Mouse (Mus musculus) megakaryocyte, adult 5-6 weeks (primary cell): ENCODE measurements around the gene Cbwd1. TPM values are rescaled to one million over a fixed set of nuclear protein-coding genes. Genes with fewer than 3 reads are reported as not detected.
A peak's percentile ranks its signal among the peaks of the same experiment; 100 is the strongest.

ENCODE experiments used
- ATAC-seq: 2 replicates; pipeline ENCODE4 v1.8.0; 2016; ENCODE audit warnings: mild to moderate bottlenecking, inconsistent platforms; ENCODE audit not compliant: poor library complexity, severe bottlenecking
- total RNA-seq, 2 experiments: library from RNA; stranded (forward) in 1 of 2; stranded (reverse) in 1 of 2; fragments of 153-499, 151-499 nt in 1 of 2; fragments of 221-1000, 200-1000 nt in 1 of 2; gene quantifications; 2 replicates each; pipeline versions ENCODE4 v1.2.3 to v1.2.4; 2015 to 2017

Cbwd1 gene
- total RNA-seq, 2 experiments from 2014 or later, result 7.3 to 16.2 TPM

DNA sequence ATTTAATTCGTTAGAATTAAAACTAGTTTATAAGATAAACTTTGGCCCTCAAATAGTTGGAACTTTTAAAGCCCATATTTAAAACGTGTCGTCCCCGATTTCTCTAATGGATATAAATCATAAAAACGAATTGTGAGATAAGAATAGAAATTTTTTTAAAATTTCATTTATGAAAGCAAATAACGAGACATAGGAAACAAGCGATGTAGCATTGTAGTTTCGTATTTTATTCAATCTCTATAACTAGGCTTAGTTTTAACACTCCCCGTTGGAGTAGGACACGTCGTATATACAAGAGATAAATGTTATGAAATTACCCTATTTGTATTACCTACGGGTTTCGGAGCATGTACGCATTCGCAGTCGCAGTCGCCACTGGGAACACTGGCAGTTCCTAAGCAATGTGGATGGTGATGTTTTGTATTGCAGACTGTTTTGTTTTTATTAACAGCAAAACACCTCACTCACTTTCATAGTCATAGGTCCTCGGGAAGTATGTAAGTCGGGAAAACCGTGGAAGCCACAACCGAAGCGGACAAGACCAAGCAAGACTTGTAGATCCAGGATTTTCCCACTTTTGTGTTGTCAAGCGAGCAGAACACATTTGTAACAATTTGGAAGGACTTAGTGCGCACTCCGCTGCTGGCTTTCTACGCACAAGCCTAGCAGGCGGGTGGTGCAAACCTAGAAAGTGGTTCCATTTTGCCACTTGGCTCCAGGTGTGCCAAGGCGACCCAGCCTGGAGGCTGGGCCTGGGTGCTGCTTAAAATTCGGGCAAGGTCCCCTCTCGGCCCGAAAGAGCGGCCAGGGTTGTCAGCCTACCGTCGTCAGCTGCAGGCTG is 62.5 kb downstream of the Cbwd1 start:
- no peak for ATAC-seq

DNA sequence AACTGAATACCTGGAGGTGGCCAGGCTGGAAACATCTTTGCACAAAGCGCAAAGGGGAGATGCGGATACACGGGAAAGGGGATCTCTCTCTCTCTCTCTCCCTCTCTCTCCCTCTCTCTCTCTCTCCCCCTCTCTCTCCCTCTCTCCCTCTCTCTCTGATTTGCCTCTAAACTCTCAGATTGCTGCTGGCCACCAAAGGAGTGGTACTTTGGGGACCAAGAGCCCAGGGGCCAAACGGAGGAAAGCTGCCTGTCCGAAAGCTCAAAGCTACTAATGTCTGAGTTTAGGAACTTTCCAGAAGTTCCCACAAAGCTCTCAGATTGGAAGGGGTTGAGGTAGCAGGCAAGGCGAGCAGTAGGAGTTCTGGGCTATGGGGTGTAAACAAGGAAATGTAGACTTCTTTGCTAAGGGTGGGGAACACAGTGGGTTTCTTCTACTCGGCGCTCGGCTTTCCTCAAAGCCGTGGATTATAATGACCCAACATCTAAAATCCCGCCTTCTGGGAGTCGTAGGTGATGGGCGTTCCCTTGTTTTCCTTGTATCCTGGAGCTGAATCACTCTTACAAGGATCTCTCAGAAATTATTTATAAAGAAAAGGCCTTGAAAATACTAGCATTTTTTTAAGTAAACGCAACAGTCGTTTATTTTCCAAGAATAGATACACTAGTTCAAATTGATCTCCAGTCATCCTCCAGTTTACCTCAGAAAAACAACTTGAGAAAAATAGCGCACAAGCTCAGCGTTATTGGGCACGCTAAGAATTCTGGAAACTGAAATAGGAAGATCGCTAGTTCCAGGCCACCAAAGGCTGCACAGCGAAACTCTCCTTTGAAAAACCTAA is 63.3 kb downstream of the Cbwd1 start:
- ATAC-seq, result no peak

DNA sequence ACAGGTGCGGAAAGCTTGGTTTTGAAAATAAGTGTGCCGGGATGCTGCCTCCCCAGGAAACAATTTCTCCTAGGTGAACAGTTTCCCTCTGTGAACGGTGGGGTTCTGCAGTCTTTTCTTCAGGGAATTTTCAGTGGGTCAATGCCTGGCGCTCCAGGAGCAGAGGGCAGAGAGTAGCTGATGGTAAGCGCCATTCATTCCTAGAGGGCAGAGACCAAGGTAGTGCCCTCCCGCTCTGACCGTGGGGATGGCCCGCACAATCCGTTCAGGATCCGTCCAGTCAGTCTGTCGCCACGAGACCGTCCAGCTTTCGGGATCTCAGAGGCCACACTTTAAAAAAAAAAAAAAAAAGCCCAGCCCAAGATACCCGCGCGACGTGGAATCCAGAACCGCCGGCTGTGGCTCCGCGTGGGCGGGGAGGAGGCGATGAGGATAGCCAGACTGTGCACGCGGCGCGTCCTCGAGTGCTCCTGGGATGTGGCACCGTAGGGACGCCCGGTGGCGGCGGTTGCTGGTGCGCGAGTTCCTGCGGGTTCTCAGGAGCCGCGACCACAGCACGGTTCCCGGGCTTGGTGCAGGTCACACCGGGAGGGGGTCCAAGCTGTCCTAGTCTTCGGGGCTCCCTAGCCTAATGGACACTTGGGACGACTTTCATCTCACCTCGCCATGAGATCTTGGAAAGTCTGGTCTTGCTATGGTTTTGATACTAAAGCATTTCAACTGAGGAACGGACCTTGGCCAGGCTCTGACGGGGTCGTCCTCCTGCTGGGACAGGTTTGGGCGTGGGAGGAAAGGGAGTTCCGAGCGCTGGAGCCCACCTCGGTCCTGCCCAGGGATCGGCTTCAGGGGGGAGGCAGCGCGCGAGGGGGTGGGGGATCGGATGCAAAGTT is 64.2 kb downstream of the Cbwd1 start:
- ATAC-seq, result no peak

DNA sequence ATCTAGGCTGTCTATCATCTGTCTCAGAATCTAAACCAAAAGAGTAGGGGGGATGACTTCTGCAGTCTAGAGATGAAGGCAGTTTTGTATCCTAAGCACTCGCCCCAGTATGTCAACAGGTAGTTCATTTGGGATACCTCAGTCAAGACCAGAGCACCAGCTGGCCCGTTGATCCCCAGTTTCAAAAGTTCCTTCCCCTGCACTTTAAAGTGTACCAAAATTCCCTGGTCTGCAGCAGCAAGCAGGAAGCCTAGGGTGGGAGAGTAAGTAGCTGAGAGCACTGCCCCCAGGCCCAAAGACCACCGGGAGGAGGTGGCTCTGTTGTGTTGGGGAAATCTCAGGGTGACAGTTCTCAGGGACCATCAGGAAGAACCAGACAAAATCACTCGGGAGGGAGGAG is 64.9 kb downstream of the Cbwd1 start:
- no peak for ATAC-seq

DNA sequence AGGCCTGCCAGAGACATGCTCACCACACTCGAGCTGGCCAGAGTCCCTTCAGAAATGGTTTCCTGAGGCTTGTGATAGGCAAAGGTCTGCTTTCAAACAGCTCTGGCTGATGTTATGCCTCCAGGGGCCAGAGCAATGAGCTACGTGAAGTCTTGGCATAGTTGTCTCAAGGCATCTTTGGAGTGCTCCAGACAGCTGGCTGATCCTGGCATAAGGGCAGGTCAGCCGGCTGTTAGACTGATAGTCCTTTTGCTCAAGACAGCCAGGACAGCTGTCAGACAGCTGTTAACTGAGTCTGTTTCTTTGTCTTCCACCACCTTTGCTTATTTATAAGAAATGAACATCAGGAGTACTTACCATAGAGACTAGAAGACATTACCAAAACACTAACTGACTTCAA is 74.5 kb downstream of the Cbwd1 start:
- ATAC-seq, result no peak

DNA sequence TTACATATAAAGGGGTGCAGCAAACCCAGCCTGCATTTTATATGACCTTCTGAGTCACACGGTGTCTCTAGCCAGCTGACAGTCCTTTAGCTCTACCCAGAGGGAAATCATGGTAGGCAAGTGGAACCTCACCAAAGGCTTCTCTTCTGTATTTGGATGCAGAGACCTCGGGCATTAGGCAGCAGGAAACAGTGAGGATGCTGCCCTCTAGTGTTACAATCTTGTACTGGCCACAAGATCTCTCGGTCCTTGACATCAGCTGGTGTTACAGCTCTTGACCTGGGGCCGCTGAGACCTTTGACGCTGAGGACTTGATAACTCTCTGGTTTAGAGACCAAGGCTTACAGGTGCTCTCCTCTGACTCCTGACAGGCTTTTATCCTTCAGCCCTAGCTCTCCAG is 75.9 kb downstream of the Cbwd1 start:
- ATAC-seq, result peak; percentile 77

DNA sequence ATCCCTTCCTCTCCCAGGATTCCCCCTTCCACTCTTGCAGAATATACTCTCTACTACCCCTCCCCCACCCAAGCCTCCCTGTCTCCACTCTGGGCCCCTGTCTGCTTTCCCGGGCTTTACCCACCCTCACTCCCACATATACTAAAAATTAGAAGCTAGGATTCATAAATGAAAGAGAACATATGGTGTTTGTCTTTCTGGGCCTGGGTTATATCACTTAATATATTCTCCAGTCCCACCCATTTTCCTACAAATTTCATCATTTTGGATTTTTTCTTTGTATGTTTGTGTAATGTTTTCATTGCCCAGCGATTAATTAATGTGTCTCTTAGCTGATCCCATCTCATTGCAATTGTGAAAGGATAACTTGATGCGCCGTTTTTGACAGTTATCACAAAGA is 80.2 kb downstream of the Cbwd1 start:
- no peak for ATAC-seq

DNA sequence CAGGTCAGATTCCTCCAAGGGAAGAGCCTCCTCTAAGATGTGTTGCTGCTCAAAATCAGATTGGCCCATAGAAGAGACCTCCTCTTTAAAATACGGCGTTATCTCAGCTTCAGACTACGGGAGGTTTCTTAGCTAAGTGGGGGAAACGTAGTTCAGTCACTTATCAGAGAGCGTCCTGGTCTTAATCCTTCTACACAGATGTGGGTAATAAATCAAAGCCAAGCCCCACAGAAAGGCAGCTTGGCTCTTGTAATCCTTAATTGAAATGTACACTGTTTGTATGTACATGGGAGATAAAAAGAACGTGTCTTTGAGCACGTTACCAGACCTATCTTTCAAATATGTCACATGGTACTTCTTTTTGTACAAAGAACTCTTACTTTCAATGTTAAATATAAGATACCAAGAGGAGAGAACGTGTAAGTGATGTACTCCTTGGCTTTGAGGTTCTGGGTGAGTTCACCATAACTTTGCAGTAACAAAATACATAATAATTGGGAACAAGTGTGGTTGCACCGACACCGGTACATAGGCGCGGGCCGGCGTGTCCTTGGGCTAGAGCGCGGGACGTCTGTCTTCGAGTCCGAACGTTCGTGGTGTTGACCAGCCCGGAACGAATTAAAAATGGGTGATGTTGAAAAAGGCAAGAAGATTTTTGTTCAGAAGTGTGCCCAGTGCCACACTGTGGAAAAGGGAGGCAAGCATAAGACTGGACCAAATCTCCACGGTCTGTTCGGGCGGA is 86.1 kb downstream of the Cbwd1 start, which contains the start of gene Gm10053:
Gene Gm10053 (plus strand): TSS at position 558 of the 742 bp plus-strand sequence.
- ATAC-seq, result peak; percentile 96

DNA sequence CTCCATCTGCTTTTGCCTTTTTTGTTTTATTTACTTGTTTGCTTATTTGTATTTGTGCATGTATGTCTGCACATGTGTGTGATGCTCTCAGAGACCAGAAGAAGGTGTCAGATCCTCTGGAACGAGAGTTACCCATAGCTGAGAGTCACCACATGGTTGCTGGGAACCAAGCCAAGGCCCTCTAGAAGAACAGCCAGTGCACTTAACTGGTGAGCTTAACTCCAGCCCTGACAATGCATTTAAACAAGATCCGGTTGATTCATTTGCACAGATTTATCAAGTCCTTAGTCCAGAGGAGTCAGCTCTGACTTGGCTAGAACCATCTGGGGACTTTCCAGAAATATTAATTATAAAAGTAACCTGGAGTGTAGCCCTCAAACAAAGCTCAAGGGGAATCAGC is 87.5 kb downstream of the Cbwd1 start:
- ATAC-seq, result no peak

DNA sequence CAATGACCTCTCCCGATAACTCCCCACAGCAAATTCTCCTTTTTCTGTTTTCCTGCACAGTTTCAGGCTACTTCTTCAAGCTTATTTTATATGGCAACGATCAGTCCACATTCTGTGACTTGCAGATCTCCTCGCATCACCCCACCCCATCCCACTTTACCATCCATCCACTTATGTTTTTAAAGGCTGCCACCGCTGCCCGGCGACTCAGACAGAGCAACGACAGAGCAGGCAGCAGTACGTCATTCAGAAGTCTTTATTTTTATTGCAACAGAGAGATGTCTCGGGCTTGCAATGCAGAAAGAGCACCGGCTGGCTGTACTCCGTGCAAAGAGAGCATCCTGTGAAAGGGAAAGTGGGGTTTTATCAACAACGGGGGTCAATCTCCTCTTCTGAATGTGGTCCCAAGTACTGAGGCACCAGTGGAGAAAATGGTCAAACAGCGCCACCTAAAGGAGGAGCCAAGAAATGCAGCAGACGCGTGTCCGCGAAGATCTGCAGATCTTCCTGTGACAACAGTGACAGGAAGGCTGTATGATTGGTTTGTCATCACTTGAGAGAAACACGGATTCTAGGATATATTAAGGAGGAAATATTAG is 90.3 kb downstream of the Cbwd1 start:
- no peak for ATAC-seq

Other genes starting within 250 kb of the Cbwd1 start
- gene Pgm5, start 99.8 kb downstream of the Cbwd1 start, total RNA-seq (2015), result not detected in 2 replicates
- not detected in 2 replicates for gene Pgm5, start 99.8 kb downstream of the Cbwd1 start, total RNA-seq (2017)
- gene Gm10053, start 85.9 kb downstream of the Cbwd1 start, total RNA-seq (2015), result 170 and 178 TPM in 2 replicates
- gene Gm10053, start 85.9 kb downstream of the Cbwd1 start, total RNA-seq (2017), result 64.0 and 121 TPM in 2 replicates
- gene Foxd4, start 60.4 kb downstream of the Cbwd1 start, total RNA-seq (2015), result 0.74 and 0.84 TPM in 2 replicates
- 0.51 TPM in 1 of 2 replicates, not detected in the other for gene Foxd4, start 60.4 kb downstream of the Cbwd1 start, total RNA-seq (2017)
- 168 and 172 TPM in 2 replicates for gene Dock8, start 37.9 kb upstream of the Cbwd1 start, total RNA-seq (2015)
- 89.8 and 102 TPM in 2 replicates for gene Dock8, start 37.9 kb upstream of the Cbwd1 start, total RNA-seq (2017)